Mouse (Mus musculus) stomach, postnatal 0 days (tissue): ENCODE results near the gene Bend6.

Experiments
- CTCF ChIP-seq: IDR thresholded peaks from 2 replicates; pipeline ENCODE4 v1.5.1; 2016; ENCODE audit warnings: antibody characterized with exemption, low read depth, mild to moderate bottlenecking, moderate library complexity
- EP300 ChIP-seq: optimal IDR thresholded peaks from 2 replicates; pipeline ENCODE3; 2016; ENCODE audit warnings: antibody characterized with exemption

GRCm38 (mm10) chr1:33883102-33883839 lies 24.3 kb downstream of the Bend6 start:
- TF ChIP-seq CTCF (peak; percentile 52), EP300 (no peak)
